Mouse (Mus musculus) spleen, embryonic (tissue): Measurements from ENCODE around the gene Gsta2.
"Not testable (repeated sequence)": the region's sequence is repeated elsewhere in the genome, so short reads cannot be mapped to it uniquely, and the experiment has no call there.

Source experiments
- CTCF ChIA-PET: fragments of 350-600 bp; sonication (Branson Sonifier 250); formaldehyde crosslinking; loops from one replicate; lab custom pipeline; 2022; lab: Charles Lee

Gene Gsta2

DNA sequence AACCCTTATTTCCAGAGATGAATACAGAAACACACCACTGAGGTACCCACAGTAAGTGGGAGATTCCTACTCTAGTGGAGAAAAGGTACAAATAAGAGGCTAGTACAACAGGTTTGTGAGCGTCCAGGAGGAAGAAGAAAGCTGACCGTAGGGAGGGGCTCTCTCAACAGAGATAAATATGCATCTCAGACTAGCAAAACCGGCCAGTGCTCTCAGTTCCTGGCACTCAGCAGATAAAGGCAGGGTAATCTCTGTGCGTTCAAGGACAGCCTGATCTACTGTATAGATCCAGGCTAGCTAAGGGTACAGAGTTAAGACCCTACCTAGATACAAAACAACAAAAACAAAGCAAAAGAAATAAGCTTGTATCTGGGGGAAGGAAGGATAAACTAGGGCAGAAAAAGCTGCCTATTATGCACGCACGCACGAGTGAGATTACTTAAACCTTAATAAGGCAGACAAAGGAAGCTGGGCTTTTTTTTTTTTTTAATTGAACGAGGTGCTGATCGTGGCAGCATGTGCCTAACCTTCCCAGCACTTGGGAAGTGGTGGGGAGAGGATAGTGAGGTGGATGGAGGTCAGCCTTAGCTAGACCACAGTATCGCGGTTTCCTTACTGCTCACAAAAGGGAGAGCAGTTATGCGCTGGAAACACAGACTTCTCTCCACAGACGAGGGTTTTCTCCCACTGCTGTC lies 10.4 kb upstream of the Gsta2 start:
- CTCF ChIA-PET = no interaction called here

GRCm38 (mm10) chr9:78364701-78365100 lies 9.1 kb upstream of the Gsta2 start:
- CTCF ChIA-PET = no interaction called here

GRCm38 (mm10) chr9:78363374-78363773 lies 7.8 kb upstream of the Gsta2 start:
- CTCF ChIA-PET = no interaction called here

- CTCF ChIA-PET = interaction anchor here (0.7 kb wide), 2 partner anchors 48 to 594 kb away, joined by 3 to 9 read pairs; no protein-coding TSS in a partner anchor
These were observed 4.9 kb upstream of the Gsta2 start for GRCm38 (mm10) chr9:78360484-78360872.

- CTCF ChIA-PET = interaction anchor here (0.7 kb wide), 2 partner anchors 48 to 593 kb away, joined by 3 to 9 read pairs; no protein-coding TSS in a partner anchor
These were observed 4.3 kb upstream of the Gsta2 start for GRCm38 (mm10) chr9:78359750-78360483.

GRCm38 (mm10) chr9:78358053-78358452 lies 2.5 kb upstream of the Gsta2 start:
- CTCF ChIA-PET = interaction anchor here (0.7 kb wide), 1 partner anchor 664 kb away, joined by 3 read pairs; no protein-coding TSS in a partner anchor

- CTCF ChIA-PET = no interaction called here
These were observed 666 bp downstream of the Gsta2 start for GRCm38 (mm10) chr9:78354665-78355578.

DNA sequence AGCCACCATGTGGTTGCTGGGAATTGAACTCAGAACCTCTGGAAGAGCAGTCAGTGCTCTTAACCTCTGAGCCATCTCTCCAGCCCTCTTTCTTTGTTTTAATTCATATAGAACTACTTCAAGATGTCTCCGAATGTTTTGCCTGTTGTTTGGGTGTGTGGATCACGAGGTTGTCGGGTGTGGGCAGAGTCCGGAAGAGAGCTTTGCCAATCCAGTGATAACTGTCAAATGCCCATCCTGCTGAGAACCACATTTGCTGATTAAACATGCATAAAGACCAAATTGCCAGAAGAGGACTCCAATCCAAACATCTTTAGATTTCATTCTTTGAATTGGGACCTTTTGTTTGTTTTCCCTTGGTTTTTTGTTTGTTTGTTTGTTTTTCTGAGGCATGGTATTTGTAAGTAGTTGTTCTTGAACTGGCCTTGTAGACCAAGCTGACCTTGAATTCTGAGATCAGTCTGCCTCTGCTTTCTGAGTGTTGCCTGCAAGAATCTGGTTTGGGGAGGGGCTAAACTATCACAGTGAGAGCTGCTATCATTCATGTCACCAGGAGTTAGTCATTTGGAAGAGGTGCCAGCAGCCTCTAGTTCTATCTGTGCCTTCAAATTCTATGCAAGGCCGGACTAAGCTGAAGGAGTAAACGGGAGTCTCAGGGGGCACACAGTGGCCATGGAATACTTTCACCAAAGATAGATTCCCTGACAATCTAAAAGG lies 3.9 kb downstream of the Gsta2 start:
- CTCF ChIA-PET = interaction anchor here (0.7 kb wide), 1 partner anchor 840 kb away, joined by 7 read pairs; no protein-coding TSS in a partner anchor

- CTCF ChIA-PET = not testable (repeated sequence)
These were observed 5.6 kb downstream of the Gsta2 start for GRCm38 (mm10) chr9:78350007-78350406.

DNA sequence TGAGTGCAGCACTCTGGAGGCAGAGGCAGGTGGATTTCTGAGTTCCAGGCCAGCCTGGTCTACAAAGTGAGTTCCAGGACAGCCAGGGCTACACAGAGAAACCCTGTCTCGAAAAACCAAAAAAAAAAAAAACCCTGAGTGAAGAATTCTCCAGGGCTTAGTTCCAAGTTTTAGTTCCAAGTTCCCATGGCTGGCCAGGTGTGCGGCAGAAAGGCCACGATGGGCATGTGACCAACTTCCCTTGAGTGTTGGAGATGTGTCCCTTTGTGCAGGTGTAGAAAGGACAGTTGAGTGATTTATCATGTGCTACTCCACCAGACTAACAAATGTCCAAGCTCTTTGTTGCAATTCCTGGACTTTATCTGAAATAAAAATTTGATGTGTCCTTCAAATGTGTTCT lies 6.4 kb downstream of the Gsta2 start:
- CTCF ChIA-PET = interaction anchor here (0.7 kb wide), 1 partner anchor 425 kb away, joined by 16 read pairs; no protein-coding TSS in a partner anchor

- CTCF ChIA-PET = not testable (repeated sequence)
These were observed 7.2 kb downstream of the Gsta2 start for GRCm38 (mm10) chr9:78348206-78349004.

DNA sequence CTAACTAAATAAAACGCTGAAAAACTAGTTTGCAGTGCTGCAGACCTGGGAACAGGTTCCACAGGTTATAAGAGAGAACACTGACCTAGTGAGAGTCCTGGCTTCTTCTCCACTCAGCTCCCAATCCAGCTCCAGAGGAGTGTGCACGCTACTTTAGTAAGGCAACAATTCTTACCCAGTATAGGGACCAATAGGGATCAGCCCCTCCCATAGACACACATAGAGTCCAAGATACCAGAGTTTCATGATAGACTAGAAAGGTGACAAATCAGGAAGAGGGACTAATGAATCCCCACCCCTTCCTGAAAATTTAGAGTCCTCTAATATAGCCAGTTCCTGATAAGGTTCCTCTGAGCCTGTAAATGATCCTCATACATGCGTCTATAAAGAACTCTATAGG lies 8.6 kb downstream of the Gsta2 start:
- CTCF ChIA-PET = no interaction called here

DNA sequence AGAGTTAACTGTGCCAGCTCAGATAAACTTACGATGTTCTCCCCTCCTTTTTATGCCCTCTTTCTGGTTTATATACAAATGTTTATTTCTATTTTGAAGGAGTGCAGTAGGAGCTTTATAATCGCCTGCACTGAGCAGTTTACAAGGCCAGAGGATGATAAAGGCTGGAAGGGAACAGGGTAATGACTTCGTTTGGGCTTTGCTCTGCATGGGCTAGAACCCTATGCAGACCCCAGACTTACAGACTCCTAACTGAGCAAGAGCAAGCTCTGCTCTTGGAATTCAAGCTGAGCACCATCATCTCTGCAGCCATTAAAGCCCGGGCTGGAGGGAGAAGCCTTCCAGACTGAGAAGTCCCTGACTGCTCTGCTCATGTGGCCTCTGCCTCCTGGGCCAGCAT lies 10.4 kb downstream of the Gsta2 start:
- CTCF ChIA-PET = not testable (repeated sequence)

DNA sequence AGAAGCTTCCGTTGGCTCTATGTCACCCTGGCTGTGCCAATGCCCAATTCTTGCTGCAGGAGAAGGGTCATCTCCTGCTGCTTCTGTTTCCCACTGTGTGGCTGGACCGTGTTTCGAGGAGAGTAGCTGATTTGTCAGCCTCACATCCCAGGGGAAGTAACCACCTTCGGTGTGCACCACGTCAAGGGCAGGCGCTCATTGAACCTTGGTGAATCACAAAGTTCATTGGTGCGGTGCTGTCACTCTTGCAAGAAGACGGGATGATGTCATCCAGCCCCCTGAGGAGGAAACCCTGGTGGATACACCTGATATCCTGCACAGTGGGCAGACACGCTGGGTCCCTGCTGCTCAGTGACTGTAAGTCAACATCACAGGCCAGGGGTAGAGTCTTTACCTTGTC lies 12.5 kb downstream of the Gsta2 start:
- CTCF ChIA-PET = not testable (repeated sequence)

DNA sequence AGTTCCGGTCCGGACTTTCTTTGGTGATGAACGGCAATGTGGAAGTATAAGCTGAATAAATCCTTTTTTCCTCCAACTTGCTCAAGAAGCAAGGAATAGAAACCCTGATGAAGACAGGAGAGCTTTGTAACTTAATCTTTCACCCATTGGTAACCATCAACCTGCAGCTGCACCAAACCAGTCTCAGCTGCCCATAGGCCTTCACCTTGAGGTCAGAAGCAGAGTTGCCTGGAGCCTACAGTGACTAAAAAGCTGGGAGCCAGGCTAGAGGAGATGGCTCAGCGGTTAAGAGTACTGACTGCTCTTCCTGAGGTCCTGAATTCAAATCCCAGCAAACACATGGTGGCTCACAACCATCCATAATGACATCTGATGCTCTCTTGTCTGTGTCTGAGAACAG lies 13.1 kb downstream of the Gsta2 start:
- CTCF ChIA-PET = not testable (repeated sequence)

- CTCF ChIA-PET = interaction anchor here (0.6 kb wide), 1 partner anchor 19 kb away, joined by 3 read pairs; no protein-coding TSS in a partner anchor
These were observed 15.3 kb downstream of the Gsta2 start for GRCm38 (mm10) chr9:78340324-78340723.

DNA sequence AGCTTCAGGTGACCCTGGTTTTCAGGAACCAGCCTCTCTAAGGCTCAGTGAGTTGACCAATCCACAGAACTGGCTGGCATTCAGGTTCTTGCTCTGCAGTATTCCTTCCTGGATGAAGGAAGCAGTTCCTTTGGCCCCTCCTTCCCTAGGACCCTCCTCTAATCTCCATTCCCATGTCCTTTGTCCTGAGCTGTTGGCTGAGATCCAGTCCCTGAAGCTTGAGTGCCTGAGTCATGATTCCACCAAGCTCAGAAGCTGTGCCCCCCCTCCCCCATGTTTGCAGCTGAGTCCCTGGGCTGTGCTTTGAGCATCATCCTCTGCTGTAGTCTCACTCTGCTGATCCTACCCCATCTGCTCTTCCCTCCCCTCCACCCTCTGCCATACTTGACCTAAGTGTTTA lies 18.5 kb downstream of the Gsta2 start:
- CTCF ChIA-PET = not testable (repeated sequence)

- CTCF ChIA-PET = not testable (repeated sequence)
These were observed 28.3 kb downstream of the Gsta2 start, which contains the start of gene Omt2b for GRCm38 (mm10) chr9:78327289-78327688. Gene Omt2b (plus strand): TSS chr9:78327589.

GRCm38 (mm10) chr9:78319499-78319898 lies 36.1 kb downstream of the Gsta2 start:
- CTCF ChIA-PET = no interaction called here

DNA sequence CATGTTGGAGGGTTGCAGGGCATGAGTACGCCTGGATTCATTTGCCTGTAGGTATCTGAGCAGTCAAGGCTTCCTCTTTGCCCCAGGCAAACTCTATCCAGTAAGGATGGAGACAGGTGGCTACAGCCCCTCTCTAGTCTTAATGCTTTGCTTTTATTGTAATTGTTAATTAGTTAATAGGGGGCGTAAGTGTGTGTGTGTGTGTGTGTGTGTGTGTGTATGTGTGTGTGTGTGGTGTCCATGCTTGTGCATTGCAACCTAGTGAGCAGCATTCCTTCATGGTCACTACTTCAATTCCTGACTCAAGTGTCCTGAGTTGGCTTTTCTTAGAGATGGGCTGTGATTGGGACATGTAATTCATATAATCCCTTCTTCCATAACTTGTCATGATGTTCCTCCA lies 40.9 kb downstream of the Gsta2 start, which contains the start of gene Omt2a:
Gene Omt2a, minus strand, starts transcription at position 101 of the 400 bp plus-strand sequence.
- CTCF ChIA-PET = no interaction called here
